In the genomic region with DNA sequence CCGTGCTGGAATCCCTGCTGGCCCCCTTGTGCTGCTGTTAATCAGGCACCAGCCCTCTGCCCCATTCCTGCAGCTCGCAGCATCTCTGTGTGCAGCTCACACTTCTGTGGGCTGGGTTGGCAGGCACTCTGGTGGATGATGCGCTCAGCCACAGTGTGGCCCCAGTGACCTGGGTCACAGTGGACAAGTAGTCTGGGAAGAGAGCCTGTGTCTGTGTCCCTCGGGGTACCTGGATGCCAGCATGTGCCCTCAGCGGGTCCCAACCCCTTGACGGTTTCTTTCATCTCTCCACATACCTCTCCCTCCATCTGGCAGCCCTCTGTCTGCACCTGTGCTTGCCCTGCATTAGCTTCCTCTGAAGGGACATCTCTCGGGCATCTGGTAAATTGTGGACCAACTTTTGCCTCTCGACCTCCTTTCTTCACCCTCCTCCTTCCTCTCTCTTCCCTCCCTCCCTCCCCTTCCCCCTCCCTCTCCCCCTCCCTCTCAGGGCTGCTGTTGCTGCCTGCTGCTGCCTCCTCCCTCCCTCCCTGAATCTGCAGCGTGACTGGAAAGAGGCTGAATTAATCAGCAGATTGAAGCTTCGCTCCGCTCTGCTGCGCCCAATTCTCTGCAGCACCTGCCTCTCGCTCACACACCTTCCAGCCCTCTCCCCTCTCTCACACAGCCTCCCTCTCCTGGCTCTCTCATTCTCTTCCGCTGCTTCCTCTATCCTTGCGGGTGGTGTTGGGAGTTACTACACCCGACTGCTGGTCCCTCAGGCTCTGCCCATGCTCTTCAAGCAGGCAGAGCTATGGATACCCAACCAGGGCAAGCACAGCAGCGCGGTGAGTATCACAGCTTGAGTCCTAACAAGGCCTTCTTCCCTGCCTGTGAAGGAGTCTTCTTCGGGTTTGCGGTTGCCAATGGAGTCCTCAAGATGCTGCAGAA, we compare ENCODE assay signal across 8 mouse cellular contexts. TPM values are rescaled to one million over a fixed set of nuclear protein-coding genes. Genes with fewer than 3 reads are reported as not detected.
DNase-seq lines count a peak whose midpoint lies in the region; ATAC-seq lines count a peak whose summit lies in the region.

No protein-coding gene starts in this region.

- H3K9ac ChIP-seq in liver, embryonic 15.5 days, result peak overlapping the region; percentile 65

- H3K27me3 ChIP-seq in liver, embryonic 15.5 days, result no peaks in the 10 kb centered on the region

- H3K4me1 ChIP-seq in liver, embryonic 15.5 days (replicated peaks), result peaks cover 71% of the 10 kb centered on the region

- H3K36me3 ChIP-seq in liver, embryonic 15.5 days (replicated peaks), result peaks cover 16% of the 10 kb centered on the region

- WGBS in liver, embryonic 15.5 days (ENCODE audit: insufficient replicate concordance), result 42% methylated on average over 20 of the region's 20 CpGs

- peak; percentile 66 for ATAC-seq in frontal cortex, adult (ENCODE audit: low TSS enrichment)
- no peak for ATAC-seq in liver, embryonic 15.5 days (ENCODE audit: insufficient read depth)

- peak overlapping the region; percentile 85 for H3K4me2 ChIP-seq in liver, embryonic 15.5 days

- peak; percentile 21 for DNase-seq in urinary bladder, adult 2 months (ENCODE audit: low spot score)
- no peak for DNase-seq in urinary bladder, postnatal 14 days (ENCODE audit: low spot score)
- DNase-seq in kidney, postnatal 36 days, result peak; percentile 63 to 69
- peak; percentile 40 for DNase-seq in right cerebral cortex, postnatal 4 days
- no peak for DNase-seq in thymus, postnatal 14 days
- DNase-seq in adrenal gland, adult 18-20 months (ENCODE audit: low spot score in 2 of 2), result no peak

- H3K27ac ChIP-seq in liver, embryonic 15.5 days (replicated peaks), result peak overlapping the region; percentile 99

- H3K4me3 ChIP-seq in liver, embryonic 15.5 days (replicated peaks), result peak overlapping the region; percentile 47

- H3K9me3 ChIP-seq in liver, embryonic 15.5 days (replicated peaks), result no peaks in the 10 kb centered on the region

RNA-seq across cellular contexts. Expression of a gene that starts 15.2 kb away (rescaled TPM):
- 20.8 and 25.9 TPM in 2 replicates for polyA plus RNA-seq in urinary bladder, adult 2 months (2012; rRNA removed)
- 9.9 and 10.1 TPM in 2 replicates for polyA plus RNA-seq in liver, embryonic 15.5 days (2015; fragmentation: Nextera tagmentation; extraction: Ambion mirVana)
- 10 to 100 TPM; 57.3 to 70.3 TPM for total RNA-seq in adrenal gland, adult 18-20 months (2021)

RNA-seq across cellular contexts. Expression of a gene that starts 33.0 kb away (rescaled TPM):
- 20.6 and 25.2 TPM in 2 replicates for polyA plus RNA-seq in urinary bladder, adult 2 months (2012; rRNA removed)
- polyA plus RNA-seq in liver, embryonic 15.5 days (2015; fragmentation: Nextera tagmentation; extraction: Ambion mirVana), result 5.7 and 6.7 TPM in 2 replicates
- 10 to 100 TPM; 55.1 to 59.8 TPM for total RNA-seq in adrenal gland, adult 18-20 months (2021)

RNA-seq across cellular contexts. Expression of a gene that starts 34.1 kb away (rescaled TPM):
- 18.7 and 21.4 TPM in 2 replicates for polyA plus RNA-seq in urinary bladder, adult 2 months (2012; rRNA removed)
- polyA plus RNA-seq in liver, embryonic 15.5 days (2015; fragmentation: Nextera tagmentation; extraction: Ambion mirVana), result 13.7 and 18.7 TPM in 2 replicates
- 10 to 100 TPM; 15.5 to 20.3 TPM for total RNA-seq in adrenal gland, adult 18-20 months (2021)

RNA-seq across cellular contexts. Expression of a gene that starts 43.4 kb away (rescaled TPM):
- 42.4 and 54.0 TPM in 2 replicates for polyA plus RNA-seq in urinary bladder, adult 2 months (2012; rRNA removed)
- 11.9 and 16.2 TPM in 2 replicates for polyA plus RNA-seq in liver, embryonic 15.5 days (2015; fragmentation: Nextera tagmentation; extraction: Ambion mirVana)
- 1 to 10 TPM; 5.8 to 8.0 TPM for total RNA-seq in adrenal gland, adult 18-20 months (2021)

Comparison
In these comparisons a context has a peak if more than half of its experiments do, and no peak if none do; other contexts are left out.
1. DNase-seq: peak in urinary bladder, adult 2 months (single experiment), kidney, postnatal 36 days (2 of 2) and right cerebral cortex, postnatal 4 days (single experiment); none in urinary bladder, postnatal 14 days (single experiment), thymus, postnatal 14 days (single experiment) and adrenal gland, adult 18-20 months (0 of 2).